Mouse (Mus musculus) embryonic facial prominence, embryonic 14.5 days (tissue): ENCODE results near the gene Insm2. TPM values are rescaled to one million over a fixed set of nuclear protein-coding genes. Genes with fewer than 3 reads are reported as not detected.

ENCODE experiments used
- ATAC-seq: fragments of 200-750 bp; cut with Nextera tagmentation; 2 replicates; pipeline ENCODE4 v1.8.0; 2017; ENCODE audit warnings: low read depth, moderate number of reproducible peaks, moderate TSS enrichment
- DNase-seq: peaks from one replicate; pipeline ENCODE4 v3.0.0-alpha.2; 2015; ENCODE audit warnings: low spot score
- H3K27ac ChIP-seq: fragments of 300-500 bp; sonication (generic); replicated peaks from 2 replicates; pipeline ENCODE4 v1.5.1; 2014; ENCODE audit warnings: low read depth, mild to moderate bottlenecking, low read length, moderate library complexity
- H3K27me3 ChIP-seq: fragments of 300-500 bp; sonication (generic); replicated peaks from 2 replicates; pipeline ENCODE4 v1.6.1; 2014; ENCODE audit warnings: low read length; ENCODE audit not compliant: control insufficient read depth, insufficient read depth
- H3K36me3 ChIP-seq: fragments of 300-500 bp; sonication (generic); 2 replicates; pipeline ENCODE4 v1.6.1; 2014; ENCODE audit warnings: low read length, mixed read lengths; ENCODE audit not compliant: control insufficient read depth, insufficient read depth
- H3K4me1 ChIP-seq: fragments of 300-500 bp; sonication (generic); 2 replicates; pipeline ENCODE4 v1.6.1; 2014; ENCODE audit warnings: antibody characterized with exemption, low read length; ENCODE audit not compliant: control insufficient read depth, insufficient read depth
- H3K4me2 ChIP-seq: fragments of 300-500 bp; sonication (generic); 2 replicates; pipeline ENCODE4 v1.6.1; 2014; ENCODE audit warnings: low read depth, mild to moderate bottlenecking, low read length, moderate library complexity, mixed read lengths
- H3K4me3 ChIP-seq: fragments of 300-500 bp; sonication (generic); 2 replicates; pipeline ENCODE4 v1.5.1; 2014; ENCODE audit warnings: low read depth, mild to moderate bottlenecking, low read length
- H3K9ac ChIP-seq: fragments of 300-500 bp; sonication (generic); 2 replicates; pipeline ENCODE4 v1.6.1; 2014; ENCODE audit warnings: low read depth, mild to moderate bottlenecking, low read length, moderate library complexity, mixed read lengths
- H3K9me3 ChIP-seq: fragments of 300-500 bp; sonication (generic); 2 replicates; pipeline ENCODE4 v1.6.1; 2016; ENCODE audit warnings: low read length; ENCODE audit not compliant: control insufficient read depth
- WGBS: fragments of 180-500 bp; shearing (Covaris S2); extraction: QIAGEN DNeasy Blood & Tissue Kit; methylation state at CpG from one replicate; pipeline ENCODE4 v1.1.7; 2014; 5-methylcytosine and 5-hydroxymethylcytosine counted together
- polyA plus RNA-seq: library from polyadenylated mRNA; unstranded; fragments of >200 nt; fragmentation: Nextera tagmentation; extraction: Ambion mirVana; gene quantifications from 2 replicates; pipeline ENCODE4 v1.2.1, GENCODE M21; 2014

Gene Insm2
- polyA plus RNA-seq, 1 experiment from 2014 or later: 0.99 TPM

GRCm38 (mm10) chr12:55622615-55623245 lies 23.5 kb downstream of the Insm2 start:
- no peak overlapping the region for H3K9ac ChIP-seq
- WGBS: 48% methylated on average over 3 of the region's 3 CpGs
- no peaks in the 10 kb centered on the region for H3K36me3 ChIP-seq
- no peaks in the 10 kb centered on the region for H3K4me1 ChIP-seq
- no peaks in the 10 kb centered on the region for H3K27me3 ChIP-seq
- no peaks in the 10 kb centered on the region for H3K9me3 ChIP-seq
- H3K27ac ChIP-seq: no peak overlapping the region
- no peak; the same call in 1 of the 2 replicates for ATAC-seq
- H3K4me2 ChIP-seq: no peak overlapping the region
- no peak overlapping the region for H3K4me3 ChIP-seq
- DNase-seq: peak; percentile 55

- Histone ChIP-seq H3K27ac (no peak overlapping the region), H3K36me3 (no peaks in the 10 kb centered on the region), H3K4me3 (no peak overlapping the region), H3K27me3 (no peaks in the 10 kb centered on the region), H3K9ac (no peak overlapping the region), H3K4me1 (no peaks in the 10 kb centered on the region), H3K4me2 (no peak overlapping the region), H3K9me3 (no peaks in the 10 kb centered on the region)
- ATAC-seq: no peak
- DNase-seq: no peak
- 84% methylated on average over 5 of the region's 5 CpGs for WGBS
Observed at GRCm38 (mm10) chr12:55623254-55623653, 24.0 kb downstream of the Insm2 start.

- no peak for ATAC-seq
- no peaks in the 10 kb centered on the region for H3K9me3 ChIP-seq
- no peak overlapping the region for H3K9ac ChIP-seq
- WGBS: 30% methylated on average over 4 of the region's 4 CpGs
- H3K4me3 ChIP-seq: no peak overlapping the region
- no peaks in the 10 kb centered on the region for H3K4me1 ChIP-seq
- DNase-seq: peak; percentile 8
- H3K27ac ChIP-seq: no peak overlapping the region
- H3K4me2 ChIP-seq: no peak overlapping the region
- no peaks in the 10 kb centered on the region for H3K36me3 ChIP-seq
- H3K27me3 ChIP-seq: no peaks in the 10 kb centered on the region
Observed at GRCm38 (mm10) chr12:55626711-55627110, 27.5 kb downstream of the Insm2 start.

GRCm38 (mm10) chr12:55648011-55648525 lies 48.8 kb downstream of the Insm2 start:
- 92% methylated on average over 7 of the region's 7 CpGs for WGBS
- peaks cover 11% of the 10 kb centered on the region; the same call in 1 of the 2 replicates for H3K36me3 ChIP-seq
- H3K9me3 ChIP-seq: no peaks in the 10 kb centered on the region
- no peaks in the 10 kb centered on the region for H3K4me1 ChIP-seq
- ATAC-seq (no peak), DNase-seq (no peak)
- H3K27me3 ChIP-seq: no peaks in the 10 kb centered on the region
- H3K4me3 ChIP-seq: no peak overlapping the region
- no peak overlapping the region for H3K27ac ChIP-seq
- no peak overlapping the region for H3K9ac ChIP-seq
- no peak overlapping the region for H3K4me2 ChIP-seq

Other genes with a start within 250 kb of the Insm2 start
- gene Psma6, start 215.2 kb upstream of the Insm2 start, polyA plus RNA-seq: 397 and 404 TPM in 2 replicates
- gene Nfkbia, start 106.8 kb upstream of the Insm2 start, polyA plus RNA-seq: 101 and 102 TPM in 2 replicates
- gene Aldoart2, start 34.2 kb upstream of the Insm2 start, polyA plus RNA-seq: not detected in 2 replicates
- gene Ralgapa1, start 221.7 kb downstream of the Insm2 start, polyA plus RNA-seq: 20.8 and 21.5 TPM in 2 replicates
- 31.7 and 38.7 TPM in 2 replicates for gene Brms1l, start 236.9 kb downstream of the Insm2 start, polyA plus RNA-seq